Mouse (Mus musculus) embryo, embryonic 9.5 days (tissue): ENCODE measurements around the gene Cfap61.

Experiments used
- DNase-seq: peaks from one replicate; pipeline ENCODE4 v3.0.0-alpha.2; 2017; ENCODE audit errors: extremely low spot score

Gene Cfap61

DNA sequence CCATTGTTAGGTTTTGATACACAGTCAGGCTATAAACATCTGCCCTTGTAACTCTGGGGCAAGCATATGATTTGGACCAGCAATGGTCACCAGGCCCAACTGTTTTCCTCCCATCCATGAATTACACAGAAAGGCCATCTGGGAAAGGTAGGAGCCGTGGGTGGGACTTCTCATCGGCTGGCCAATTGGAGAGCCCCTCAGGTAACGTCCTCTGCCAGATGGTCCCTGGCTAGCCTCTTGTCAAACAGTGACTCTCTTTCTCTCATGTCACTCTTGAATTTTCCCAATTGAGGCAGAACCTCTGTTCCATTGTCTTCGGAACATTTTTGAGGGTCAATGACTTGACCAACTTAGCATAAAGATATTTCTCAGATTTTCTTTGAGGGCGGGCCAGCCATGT is 213.2 kb downstream of the Cfap61 start:
- no peak for DNase-seq

DNA sequence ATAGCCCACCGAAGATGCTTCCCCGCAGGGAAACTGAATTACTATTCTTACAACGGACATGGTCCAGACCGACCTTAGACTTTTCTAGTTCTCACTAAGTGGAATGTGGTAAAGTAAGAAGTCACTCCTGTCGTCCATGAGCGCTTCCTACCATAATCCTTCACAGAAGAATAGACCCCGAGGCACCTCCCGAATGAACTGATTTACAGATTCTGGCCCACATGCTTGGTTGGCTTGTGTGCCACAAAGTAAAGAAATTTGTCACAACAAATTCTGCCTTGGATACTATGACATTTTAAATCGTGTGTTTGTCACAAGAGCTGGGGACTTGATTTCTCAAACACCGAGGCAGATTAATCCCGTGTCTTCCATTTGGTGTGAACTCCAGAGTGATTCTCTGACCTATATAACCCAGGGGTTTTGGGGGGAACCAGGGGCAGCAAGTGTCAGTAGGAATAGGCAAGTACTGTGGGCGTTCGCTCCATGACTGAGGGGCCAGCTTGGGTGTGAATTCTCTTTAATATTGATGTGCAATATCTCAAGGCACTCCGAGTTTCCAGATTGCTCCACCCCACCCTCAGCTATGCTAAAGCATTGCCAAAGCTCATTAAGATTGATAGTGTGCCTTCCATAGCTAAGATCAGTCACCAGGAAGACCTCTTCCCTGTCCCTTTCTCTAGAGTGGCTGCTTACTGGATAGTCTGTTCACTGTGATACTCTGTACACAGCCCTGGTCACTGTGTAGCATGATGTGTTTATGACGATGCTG is 214.8 kb downstream of the Cfap61 start:
- no peak for DNase-seq

DNA sequence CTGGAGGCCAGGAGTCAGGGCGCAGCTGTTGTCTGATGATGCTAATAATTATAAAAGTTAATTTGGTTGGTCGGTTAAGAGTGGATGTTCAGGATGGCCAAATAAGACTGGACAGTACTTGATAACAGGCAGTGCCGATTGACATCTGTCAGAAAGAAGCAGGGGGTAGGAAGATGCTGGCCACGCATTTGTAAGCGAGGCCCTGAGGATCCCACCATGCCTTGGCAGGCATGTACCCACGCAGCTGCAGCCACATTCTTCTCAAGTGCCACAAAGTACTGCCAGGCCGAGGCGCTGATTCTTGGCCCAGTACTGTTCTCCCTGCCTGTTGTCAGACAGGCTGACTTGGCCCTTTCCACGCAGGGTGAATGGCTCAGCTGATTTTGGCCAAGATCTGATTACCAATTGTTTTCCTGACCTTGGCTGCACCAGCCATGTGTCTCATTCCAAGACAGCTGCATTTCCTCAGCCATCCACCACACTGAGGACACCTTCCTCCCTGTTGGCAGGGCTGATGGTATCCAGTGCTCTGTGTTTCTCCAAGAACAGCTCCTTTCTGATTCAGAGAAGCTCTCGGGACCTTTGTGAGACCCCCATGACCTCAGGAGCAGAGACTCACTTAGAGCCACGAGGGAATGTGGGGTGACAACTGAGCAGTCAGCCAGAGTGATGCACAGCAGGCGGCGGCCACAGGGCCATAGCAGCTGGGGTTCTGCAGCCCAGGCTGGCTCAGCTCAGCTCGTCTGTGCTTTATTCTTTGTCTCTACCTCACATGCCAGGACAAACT is 233.6 kb downstream of the Cfap61 start:
- DNase-seq = peak; percentile 21

DNA sequence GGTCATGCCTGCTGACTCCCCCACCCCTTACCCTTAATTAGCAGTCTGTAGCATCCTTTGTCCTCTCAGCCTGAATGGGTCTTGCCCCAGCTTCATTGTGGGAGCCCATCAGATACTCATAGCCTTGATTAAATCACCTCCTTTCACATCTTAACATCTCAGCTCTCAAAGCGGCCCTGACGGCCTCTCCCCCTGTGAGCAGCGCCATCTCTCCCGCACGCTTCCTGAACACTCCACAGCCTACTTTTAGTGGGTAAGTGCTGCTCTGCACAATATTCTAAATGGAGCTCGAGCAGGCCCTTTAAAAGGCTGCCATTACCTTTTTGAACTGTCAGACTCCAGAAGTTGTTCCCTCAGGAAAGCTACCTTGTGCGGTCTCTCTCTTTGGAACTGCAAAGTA is 234.9 kb downstream of the Cfap61 start:
- DNase-seq = no peak

GRCm38 (mm10) chr2:146172106-146172505 is 237.5 kb downstream of the Cfap61 start:
- DNase-seq = no peak

GRCm38 (mm10) chr2:146174173-146174572 is 239.6 kb downstream of the Cfap61 start:
- DNase-seq = no peak

DNA sequence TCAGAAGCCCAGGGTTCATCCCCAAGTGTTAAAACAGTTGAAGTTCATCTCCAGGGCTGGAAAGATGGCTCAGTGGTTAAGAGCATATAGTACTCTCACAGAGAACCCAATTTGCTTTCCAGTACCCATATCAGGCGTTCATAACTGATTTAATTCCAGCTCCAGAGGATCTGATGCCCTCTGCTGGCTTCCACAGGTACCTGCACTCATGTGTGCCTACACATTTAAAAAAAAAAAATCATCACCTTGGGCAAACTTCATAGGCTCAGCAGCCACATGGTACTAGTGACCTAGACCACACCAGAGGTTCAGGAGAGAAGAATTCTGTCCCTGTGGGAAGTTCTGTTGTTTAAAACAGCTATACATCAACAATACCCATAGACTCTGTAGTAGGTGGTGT is 244.1 kb downstream of the Cfap61 start:
- DNase-seq = no peak

- DNase-seq = no peak
Observed at GRCm38 (mm10) chr2:146183830-146184793, 249.5 kb downstream of the Cfap61 start.

GRCm38 (mm10) chr2:146196126-146196525 is 261.5 kb downstream of the Cfap61 start:
- DNase-seq = no peak

DNA sequence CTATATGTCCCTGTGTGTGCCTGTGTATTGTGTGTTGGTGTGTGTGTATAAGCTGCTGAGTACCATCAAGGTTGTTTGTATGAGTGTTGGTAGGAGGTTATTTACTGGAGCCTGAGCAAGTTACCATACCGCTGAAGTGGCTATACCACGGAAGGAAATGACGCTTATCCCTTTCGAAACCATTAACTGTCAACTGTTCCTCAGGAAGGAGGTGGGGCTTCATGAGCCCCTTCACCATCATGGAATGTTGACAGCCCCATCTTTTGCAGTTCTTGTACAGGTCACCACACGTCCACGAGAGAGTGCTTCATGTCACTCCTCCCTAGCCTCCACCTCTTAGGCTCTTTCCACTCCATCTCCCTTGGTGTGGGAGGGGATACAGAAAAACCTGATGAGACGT is 263.4 kb downstream of the Cfap61 start:
- DNase-seq = no peak

DNA sequence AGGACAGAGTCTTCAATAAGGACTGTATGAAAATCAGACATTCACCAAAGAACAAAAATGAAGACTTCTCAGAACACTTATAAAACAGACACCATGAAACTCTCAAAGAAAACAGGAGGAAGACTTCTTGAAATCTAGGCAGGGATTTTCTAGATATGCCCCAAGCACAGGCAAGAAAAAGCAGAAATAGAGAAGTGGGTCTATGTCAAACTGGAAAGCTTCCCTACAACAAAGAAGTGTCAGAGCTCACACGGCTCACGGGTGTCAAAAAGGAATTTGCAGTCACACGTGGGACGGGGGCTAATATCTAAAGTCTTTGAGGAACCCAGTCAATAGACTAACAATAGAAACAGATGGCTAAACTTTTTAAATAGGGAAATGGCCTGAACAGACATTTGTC is 276.4 kb downstream of the Cfap61 start:
- DNase-seq = no peak

GRCm38 (mm10) chr2:146214715-146215114 is 280.1 kb downstream of the Cfap61 start:
- peak; percentile 63 for DNase-seq

- DNase-seq = peak; percentile 27
Observed at GRCm38 (mm10) chr2:146216111-146217064, 281.8 kb downstream of the Cfap61 start.

- DNase-seq = peak; percentile 44
Observed at GRCm38 (mm10) chr2:146217227-146217980, 282.8 kb downstream of the Cfap61 start.

DNA sequence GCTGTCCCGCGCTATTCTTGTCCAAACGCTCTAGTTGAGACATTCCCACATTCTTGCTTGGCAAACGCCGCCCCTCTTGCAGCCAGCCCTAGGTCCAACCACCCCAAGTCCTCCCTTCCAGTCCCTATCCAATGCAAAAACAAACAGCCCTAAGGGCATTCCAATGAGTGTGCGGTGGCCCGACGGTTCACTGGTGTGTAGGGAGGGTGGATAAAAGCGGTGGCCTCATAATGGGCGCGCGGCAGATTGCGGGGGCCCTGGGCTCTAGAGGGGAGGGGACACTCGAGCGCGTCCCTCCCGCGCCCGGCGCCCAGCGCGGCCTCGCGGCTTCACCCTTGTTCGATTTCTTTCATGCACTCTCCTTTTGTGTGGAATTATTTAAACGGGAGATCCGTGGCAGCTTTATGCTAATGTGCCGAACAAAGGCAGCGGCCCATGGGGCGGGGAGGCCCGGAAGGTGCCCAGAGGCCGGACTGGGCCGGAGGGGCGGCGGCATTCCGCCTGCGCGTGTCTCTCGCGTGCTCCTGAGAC is 283.6 kb downstream of the Cfap61 start:
- DNase-seq = peak; percentile 69

DNA sequence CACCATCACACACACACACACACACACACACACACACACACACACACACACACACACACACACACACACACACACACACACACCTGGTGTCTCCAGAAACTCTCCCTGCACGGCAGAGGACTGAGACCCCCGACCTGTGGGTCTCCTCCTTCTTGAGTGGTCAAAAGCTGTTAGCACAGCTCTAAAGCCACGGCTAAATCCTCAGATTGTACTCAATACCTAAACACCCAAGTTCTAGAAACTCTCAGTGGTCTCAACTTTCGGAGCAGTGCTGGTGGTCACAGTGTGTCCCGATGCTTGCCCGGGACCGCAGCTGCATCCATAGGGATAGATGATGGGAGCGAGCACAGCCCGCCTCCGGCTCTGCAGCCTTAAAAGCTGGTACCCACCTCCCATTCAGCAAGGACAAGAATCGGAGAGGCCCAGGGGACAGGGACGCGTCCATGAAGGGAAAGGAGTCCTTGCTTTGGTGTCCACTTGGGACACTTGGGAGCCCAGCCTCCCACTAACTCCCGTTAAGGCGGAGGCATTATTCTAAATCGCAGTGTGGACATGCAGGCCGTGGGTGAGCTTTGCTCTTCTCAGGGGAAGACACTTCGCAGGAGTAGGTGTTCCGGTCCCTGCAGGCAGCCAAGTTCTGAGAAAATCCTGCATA is 284.4 kb downstream of the Cfap61 start:
- DNase-seq = peak; percentile 58

- no peak for DNase-seq
Observed at GRCm38 (mm10) chr2:146219791-146220190, 285.2 kb downstream of the Cfap61 start.

- DNase-seq = peak; percentile 69
Observed at GRCm38 (mm10) chr2:146220591-146221075, 286.0 kb downstream of the Cfap61 start.
